Mouse (Mus musculus) testis, postnatal 10 days (tissue): ENCODE measurements around the gene Cflar.

ENCODE experiments used
- DNase-seq: peaks from one replicate; pipeline ENCODE4 v3.0.0; 2021; ENCODE audit warnings: low spot score

Cflar gene

GRCm38 (mm10) chr1:58712076-58713061, 1.1 kb downstream of the Cflar start:
- no peak for DNase-seq

GRCm38 (mm10) chr1:58713081-58713892, 2.0 kb downstream of the Cflar start:
- peak; percentile 71 for DNase-seq

GRCm38 (mm10) chr1:58713893-58714231, 2.6 kb downstream of the Cflar start:
- DNase-seq = peak; percentile 84

- DNase-seq = no peak
These were observed 3.1 kb downstream of the Cflar start for GRCm38 (mm10) chr1:58714361-58714760.

- DNase-seq = no peak
These were observed 4.2 kb downstream of the Cflar start for GRCm38 (mm10) chr1:58715536-58715935.

- no peak for DNase-seq
These were observed 5.0 kb downstream of the Cflar start for GRCm38 (mm10) chr1:58716162-58716882.

- no peak for DNase-seq
These were observed 5.5 kb downstream of the Cflar start for GRCm38 (mm10) chr1:58716883-58717220.

- no peak for DNase-seq
These were observed 6.4 kb downstream of the Cflar start for GRCm38 (mm10) chr1:58717589-58718270.

- DNase-seq = no peak
These were observed 8.1 kb downstream of the Cflar start for GRCm38 (mm10) chr1:58719356-58719945.

- DNase-seq = no peak
These were observed 8.8 kb downstream of the Cflar start for GRCm38 (mm10) chr1:58720090-58720489.

GRCm38 (mm10) chr1:58720988-58721387, 9.7 kb downstream of the Cflar start:
- no peak for DNase-seq

GRCm38 (mm10) chr1:58722115-58722938, 11.0 kb downstream of the Cflar start:
- no peak for DNase-seq

- DNase-seq = no peak
These were observed 11.9 kb downstream of the Cflar start for GRCm38 (mm10) chr1:58723062-58723808.

GRCm38 (mm10) chr1:58723809-58724405, 12.6 kb downstream of the Cflar start:
- no peak for DNase-seq

GRCm38 (mm10) chr1:58724533-58724932, 13.2 kb downstream of the Cflar start:
- no peak for DNase-seq

GRCm38 (mm10) chr1:58725095-58725494, 13.8 kb downstream of the Cflar start:
- no peak for DNase-seq

- no peak for DNase-seq
These were observed 14.5 kb downstream of the Cflar start for GRCm38 (mm10) chr1:58725767-58726166.

GRCm38 (mm10) chr1:58727019-58727746, 15.9 kb downstream of the Cflar start:
- DNase-seq = no peak
